Mouse (Mus musculus) gastrocnemius, postnatal 4 days (tissue): ENCODE data around the gene Sike1. TPM values are rescaled to one million over a fixed set of nuclear protein-coding genes. Genes with fewer than 3 reads are reported as not detected.

Experiments
- DNase-seq, 2 experiments: peaks; one replicate each; pipeline ENCODE4 v3.0.0; 2021 to 2022; ENCODE audit warnings: low spot score in 2 of 2, mixed read lengths in 2 of 2
- total RNA-seq, 2 experiments: library from RNA; stranded (reverse); gene quantifications; 2 replicates each; pipeline ENCODE4 v1.2.3; 2021

Gene Sike1
- total RNA-seq, 2 experiments from 2014 or later: 88.4 to 102 TPM

DNA sequence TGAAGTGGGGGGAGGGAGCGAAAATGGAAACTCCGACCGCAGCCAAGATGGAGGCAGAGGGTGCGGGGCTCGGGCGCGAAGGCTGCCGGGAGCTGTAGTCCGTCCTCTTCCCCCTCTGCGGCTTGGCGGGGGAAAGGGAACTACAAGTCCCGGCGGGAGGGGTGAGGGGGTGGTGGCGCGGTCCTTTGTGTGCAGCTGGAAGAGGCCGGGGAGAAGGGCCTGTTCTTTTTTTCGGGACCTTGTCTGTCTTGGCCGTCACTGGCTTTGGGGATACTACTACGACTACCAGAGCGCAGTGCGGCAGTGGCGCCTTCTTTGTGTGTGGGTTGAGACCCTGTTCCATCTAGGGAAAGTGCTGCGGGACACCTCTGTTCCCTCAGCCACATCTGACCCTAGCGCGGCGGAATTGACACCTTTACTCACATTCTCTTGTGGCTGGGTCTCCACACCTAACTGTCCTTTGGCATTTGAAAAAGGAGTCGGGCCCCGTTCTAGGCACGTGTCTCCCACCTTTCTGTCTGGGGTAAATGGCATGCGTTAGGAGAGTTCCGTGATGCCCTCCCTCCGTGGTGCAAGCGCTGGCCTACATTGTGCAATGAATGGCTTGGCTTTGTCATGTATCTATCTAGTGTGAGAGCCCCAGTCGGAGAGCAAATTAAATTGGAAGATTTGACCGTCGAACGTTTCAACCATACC lies 25.6 kb downstream of the Sike1 start:
- DNase-seq: peak; percentile 80 to 91

DNA sequence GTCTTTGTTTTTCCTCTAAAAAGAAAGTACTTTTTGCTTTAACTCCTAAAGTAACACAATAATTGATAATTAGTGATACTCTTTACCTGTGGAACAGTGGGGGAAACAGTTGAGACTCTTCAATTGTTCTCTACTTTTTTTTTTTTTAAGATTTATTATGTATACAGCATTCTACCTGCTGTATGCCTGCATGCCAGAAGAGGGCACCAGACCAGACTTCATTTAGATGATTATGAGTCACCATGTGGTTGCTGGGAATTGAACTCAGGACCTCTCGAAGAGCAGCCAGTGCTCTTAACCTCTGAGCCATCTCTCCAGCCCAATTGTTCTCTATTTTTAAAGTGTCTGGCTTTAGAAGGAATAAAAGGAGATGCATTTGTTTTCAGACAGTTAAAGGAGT lies 30.7 kb downstream of the Sike1 start:
- DNase-seq: no peak

DNA sequence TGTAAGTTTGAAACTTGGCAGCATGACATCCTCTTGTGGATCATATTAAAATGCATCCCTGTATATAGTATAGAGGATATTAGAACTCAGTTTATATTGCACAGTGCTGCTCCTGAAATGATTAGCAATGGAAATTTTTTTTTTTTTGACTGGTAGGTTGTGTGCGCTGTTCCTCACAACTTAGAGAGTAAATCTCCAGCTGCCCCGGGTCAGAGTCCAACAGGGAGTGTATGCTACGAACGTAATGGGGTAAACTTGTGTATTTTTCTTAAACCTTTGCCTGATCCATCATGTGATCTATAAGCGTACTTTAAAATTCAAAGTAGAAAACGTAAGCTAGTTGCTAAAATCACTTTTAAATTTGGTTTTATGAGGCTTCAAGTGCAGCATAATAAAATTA lies 44.8 kb downstream of the Sike1 start:
- no peak for DNase-seq

DNA sequence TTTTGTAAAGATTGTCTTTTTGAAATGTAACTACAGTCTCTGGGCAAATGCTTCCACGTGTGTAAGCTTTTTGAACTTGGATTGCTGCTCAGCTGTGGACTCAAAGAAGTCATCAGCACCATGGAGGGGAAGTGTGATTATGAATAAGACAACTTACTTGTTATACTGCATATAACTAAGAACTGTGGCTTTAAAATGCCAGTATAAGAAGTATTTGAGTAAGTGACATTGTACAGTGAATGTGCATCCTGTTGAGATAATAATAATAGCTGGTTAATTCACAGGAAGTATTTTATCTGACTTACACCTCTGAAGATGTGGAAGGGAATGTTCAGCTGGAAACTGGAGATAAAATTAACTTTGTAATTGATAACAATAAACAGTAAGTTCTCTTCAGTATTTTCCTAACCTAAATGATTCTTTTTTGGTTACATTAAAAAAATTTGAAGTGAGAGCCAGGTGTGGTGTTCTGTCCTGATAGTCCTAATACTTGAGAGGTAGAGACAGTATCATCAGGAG lies 45.4 kb downstream of the Sike1 start:
- no peak for DNase-seq

DNA sequence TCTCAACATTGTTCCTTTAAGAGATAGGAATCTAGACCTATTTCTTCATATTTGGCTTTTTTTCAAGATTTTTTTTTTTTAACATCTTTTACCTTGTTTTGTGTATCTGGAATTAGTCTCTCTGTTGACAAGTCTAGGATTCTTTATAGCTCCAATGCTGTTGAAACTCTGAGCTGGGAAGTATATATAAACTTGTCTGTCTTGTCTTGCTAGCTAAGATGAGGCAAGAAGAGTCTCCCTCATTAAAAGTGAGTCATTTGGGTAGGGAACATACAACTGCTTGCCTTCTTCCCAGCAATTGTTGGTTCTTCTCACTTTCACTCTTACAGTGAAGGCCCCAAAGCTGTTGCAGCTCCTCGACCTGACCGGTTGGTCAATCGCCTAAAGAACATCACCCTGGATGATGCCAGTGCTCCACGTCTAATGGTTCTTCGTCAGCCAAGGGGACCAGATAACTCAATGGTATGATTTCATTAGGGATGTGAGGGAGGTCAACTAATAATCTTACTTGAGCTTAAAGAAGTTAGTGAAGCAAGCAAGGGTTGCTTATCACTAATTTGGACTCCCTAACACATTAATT lies 60.6 kb downstream of the Sike1 start:
- DNase-seq: no peak

DNA sequence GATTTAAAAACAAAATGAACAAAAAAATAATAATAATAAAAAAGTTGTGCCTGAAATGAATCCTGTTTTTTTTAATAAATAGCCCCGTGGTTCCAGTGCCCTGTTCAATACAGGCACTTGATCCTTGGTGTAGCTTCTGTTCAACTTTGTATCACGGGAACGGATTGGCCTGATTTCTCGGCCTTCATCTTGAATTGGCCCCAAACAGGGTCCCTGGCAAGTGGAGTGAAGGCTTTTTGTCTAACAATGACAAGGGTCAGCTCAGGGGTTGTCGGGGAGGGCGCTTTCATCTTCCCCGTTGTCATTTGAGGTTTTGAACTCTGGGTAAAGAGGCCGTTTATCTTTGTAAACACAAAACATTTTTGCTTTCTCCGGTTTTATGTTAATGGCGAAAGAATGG lies 62.2 kb downstream of the Sike1 start:
- DNase-seq: peak in 1 of 2 experiments; percentile 18

Other genes with a start within 250 kb of the Sike1 start
- gene Tshb, start 213.0 kb upstream of the Sike1 start, total RNA-seq: not detected
- gene Sycp1, start 59.6 kb upstream of the Sike1 start, total RNA-seq: not detected
- not detected for gene Nr1h5, start 31.6 kb upstream of the Sike1 start, total RNA-seq
- 100 to 1,000 TPM; 357 to 376 TPM for gene Csde1, start 24.7 kb downstream of the Sike1 start, total RNA-seq
- gene Nras, start 62.6 kb downstream of the Sike1 start, total RNA-seq: 100 to 1,000 TPM; 190 to 191 TPM
- gene Ampd1, start 78.3 kb downstream of the Sike1 start, total RNA-seq: 100 to 1,000 TPM; 366 to 390 TPM
- 10 to 100 TPM; 14.6 to 16.0 TPM for gene Dennd2c, start 106.9 kb downstream of the Sike1 start, total RNA-seq
- gene Bcas2, start 175.9 kb downstream of the Sike1 start, total RNA-seq: 10 to 100 TPM; 57.9 to 60.7 TPM